Mouse (Mus musculus): ENCODE data around the gene Cacna2d3.

Cacna2d3 gene

GRCm38 (mm10) chr14:29062676-29063075, 659.0 kb downstream of the Cacna2d3 start:
- no peak for DNase-seq (ENCODE audit: low spot score)

GRCm38 (mm10) chr14:29061491-29061890, 660.2 kb downstream of the Cacna2d3 start:
- DNase-seq (ENCODE audit: low spot score) = no peak

- no peak for DNase-seq (ENCODE audit: low spot score)
Observed at GRCm38 (mm10) chr14:29060679-29061078, 661.0 kb downstream of the Cacna2d3 start.

DNA sequence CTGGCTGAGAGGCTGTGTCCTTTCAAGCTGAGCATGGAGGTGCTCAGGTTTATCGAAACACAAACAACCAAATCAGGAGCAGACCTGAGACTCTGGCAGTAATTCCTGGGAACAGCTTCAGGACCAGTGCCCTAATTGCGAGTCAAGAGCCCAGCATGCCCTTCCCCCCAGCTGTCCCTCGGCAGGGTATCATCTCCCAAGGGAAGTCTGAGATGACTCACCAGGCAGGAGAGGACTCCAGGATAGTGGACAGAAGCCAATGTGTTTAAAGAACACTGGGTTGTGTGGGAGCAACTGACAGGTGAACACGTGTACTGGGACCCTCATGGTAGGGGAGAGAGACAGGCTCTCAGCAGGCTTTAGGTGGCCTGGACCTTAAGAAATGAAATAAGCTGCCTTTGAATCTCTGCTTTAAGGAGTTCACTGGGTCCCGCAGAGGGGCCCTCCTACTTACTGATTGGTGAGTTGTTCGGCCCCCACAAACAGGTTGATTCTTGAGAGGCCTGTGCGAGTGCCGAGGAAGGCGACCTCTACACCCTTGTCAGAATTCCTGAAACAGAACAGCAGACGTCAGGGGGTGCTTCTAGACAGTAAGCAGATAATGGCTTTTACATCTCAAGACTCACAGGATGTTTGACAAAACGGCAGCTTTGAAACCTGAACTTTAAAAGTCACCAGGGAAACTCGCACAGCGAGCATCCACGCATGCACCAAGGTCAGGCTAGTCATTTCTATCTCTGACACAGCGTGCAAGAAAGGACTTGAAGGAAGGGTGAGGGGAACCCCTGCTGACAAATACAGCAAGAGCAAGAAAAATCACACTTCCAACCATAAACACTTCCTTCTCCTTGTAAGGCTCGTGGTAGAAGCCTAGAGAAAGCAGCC, 669.5 kb downstream of the Cacna2d3 start:
- no peak for DNase-seq (ENCODE audit: low spot score)

DNA sequence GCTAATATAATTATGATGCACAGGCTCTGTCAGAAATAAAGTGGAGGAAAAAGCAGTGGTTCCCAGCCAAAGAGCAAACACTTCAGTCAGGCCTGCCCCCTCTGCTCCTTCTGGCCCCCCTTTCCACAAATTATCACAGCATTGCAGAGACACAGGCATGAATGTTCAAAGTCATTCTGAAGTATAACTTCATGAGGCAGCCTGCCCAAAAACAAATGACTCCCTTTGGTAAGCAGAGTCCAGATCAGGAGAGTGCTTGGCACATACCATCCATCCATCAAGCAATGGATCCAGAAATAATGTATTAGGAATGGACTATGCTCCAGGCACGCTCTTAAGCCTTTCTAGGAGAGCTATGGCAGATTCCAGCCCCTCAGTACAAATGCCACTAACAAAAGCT, 679.3 kb downstream of the Cacna2d3 start:
- no peak for DNase-seq (ENCODE audit: low spot score)

- no peak for DNase-seq (ENCODE audit: low spot score)
Observed at GRCm38 (mm10) chr14:29041498-29041897, 680.2 kb downstream of the Cacna2d3 start.

DNA sequence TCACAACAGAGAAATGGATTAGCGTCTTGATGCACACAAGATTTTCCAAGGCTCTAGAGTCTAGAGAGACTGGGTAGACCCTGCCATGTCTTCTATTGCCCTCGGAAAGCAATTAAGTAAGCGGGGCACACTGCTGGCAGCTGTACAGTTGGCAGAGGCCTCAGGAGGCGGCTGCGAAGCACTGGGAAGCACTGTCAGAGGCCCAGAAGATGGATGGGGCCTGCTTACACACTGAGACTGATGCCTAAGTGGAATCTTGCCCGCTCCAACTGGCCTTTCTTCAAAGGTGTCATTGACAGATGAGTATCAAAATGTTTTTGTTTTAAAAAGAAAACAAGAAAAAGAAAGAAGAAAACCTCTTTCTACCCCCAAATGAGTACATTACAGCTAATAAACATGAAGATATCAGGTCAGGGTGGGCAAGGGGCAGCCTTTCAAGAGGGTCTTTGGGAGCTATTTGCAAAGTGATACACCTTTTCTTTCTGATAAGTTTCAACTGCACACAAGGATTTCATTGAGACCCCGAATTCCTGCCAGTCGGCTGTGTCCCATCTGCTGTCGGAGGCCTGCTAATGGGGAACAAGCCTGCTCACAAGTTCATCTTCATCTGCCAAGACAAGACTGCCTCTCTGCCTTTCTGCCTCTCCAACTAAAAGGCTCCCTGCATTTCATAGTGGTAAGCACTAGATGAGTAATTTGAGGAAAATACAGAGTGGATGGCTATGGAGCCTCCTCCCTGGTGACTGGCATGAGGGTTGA, 680.9 kb downstream of the Cacna2d3 start:
- DNase-seq (ENCODE audit: low spot score) = no peak

GRCm38 (mm10) chr14:29038246-29038645, 683.4 kb downstream of the Cacna2d3 start:
- DNase-seq (ENCODE audit: low spot score) = no peak

- DNase-seq (ENCODE audit: low spot score) = no peak
Observed at GRCm38 (mm10) chr14:29031858-29032395, 689.7 kb downstream of the Cacna2d3 start.

DNA sequence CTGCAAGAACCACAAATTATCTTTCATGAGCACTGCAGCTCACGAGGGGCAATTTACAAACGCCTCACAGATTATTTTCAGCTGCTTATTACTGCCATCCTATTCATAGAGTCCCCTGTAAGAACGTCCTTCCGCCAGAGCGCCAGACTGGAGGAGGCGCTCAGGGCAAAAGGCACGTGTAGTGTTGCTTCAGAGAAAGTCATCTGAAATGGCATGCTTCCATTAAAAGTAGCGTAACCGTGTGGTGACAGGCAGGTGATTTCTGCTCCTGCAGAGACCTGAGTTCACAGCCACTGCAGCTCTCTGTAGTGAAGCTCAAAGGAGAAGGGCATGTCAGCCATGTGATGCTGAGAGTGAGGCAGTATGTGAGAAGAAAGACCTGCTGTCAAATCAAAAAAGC, 691.1 kb downstream of the Cacna2d3 start:
- DNase-seq (ENCODE audit: low spot score) = no peak

DNA sequence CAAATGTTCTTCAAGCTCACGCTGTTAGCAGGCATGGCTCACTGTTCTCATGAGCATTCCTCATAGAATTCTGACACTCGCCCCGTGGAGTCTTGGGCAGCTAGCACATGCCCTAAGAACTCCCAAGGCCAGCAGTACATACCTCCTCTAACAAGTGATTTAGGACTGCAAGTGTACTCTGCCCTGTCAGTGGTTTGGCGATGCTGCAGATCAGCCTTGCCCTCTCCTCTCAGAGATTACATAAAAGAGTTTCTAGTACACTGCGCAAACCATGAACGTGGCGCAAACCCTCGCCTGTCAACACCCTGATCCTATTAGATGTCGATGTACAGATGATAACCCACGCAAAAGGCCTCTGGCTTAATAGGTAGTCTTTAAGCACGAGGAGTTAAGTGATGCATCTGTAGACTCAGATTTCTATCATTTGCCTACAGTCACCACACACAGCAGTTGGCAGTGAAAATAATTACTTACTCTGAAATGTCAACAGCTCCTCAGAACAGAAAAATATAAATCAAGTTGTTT, 691.7 kb downstream of the Cacna2d3 start:
- DNase-seq (ENCODE audit: low spot score) = no peak

DNA sequence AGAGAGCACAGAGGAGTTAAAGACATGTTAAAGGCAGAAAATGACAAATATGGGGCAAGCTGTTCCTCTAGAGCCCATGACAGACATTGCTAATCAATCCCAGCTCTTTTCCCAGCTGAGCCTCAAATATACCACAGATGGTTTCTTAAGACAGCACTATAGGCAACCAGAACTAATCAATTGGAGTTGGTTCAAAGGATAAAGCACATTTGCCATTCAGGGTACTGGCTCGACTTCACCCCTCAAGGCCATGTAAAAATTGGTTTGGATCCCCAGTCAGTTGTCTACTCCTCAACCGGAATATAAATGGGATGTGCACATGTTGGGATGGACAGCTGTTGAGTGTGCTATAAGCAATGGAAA, 692.6 kb downstream of the Cacna2d3 start:
- DNase-seq (ENCODE audit: low spot score) = no peak

GRCm38 (mm10) chr14:29028391-29029106, 693.1 kb downstream of the Cacna2d3 start:
- DNase-seq (ENCODE audit: low spot score) = no peak

DNA sequence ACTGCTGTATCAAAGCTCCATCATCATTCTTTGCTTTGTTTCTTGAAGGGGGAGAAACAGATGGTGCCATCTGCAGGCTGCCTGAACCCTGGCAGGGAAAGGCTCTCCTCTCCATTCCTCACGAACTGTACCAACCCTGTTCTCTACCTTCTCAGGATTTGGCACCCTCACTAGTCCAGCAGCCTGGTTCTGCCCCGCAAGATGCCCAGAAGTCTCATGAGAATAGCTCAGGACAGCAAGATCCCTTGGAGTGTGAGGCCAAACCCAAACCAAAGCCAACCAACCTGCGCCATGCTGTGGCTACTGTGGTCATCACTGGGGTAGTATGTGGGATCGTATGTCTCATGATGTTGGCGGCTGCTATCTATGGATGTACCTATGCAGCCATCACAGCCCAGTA, 694.4 kb downstream of the Cacna2d3 start:
- no peak for DNase-seq (ENCODE audit: low spot score)

DNA sequence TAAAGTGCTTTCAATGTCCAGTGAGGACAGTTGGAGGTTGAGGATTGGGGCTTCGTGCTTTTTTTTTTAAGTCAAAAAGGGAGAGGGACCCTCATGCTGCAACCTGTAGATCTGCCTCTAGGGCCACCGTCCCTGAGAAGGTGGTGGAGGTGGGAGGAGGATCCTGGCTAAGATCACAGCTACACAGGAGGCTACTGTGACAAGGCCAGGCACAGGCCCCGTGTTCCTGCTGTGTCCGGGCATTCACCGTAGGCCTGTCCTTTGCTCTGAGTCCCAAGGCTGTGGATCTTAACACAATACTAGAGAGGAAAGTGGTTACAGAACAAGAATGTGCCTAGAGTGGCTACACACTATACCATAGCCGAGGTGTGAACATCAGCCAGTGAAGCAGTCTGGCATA, 696.3 kb downstream of the Cacna2d3 start:
- no peak for DNase-seq (ENCODE audit: low spot score)

DNA sequence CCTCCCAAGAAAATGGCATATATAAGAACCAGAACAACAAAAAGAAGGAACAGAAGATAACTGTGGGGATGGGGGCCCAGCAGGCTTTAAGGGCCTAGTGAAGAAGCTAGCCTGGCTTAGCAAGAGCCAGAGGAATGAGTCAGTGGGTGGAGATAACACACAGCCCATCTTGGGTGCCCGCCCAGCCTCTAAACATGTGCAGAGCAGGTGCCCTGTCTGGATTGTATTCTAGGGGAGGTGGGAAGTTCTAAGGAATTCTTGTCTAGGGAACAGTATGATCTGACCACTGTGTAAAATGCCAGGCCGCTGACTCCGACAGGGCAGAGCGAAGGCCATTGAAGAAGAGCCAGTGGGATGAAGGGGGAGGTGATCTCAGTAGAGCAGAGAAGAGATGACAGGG, 698.4 kb downstream of the Cacna2d3 start:
- no peak for DNase-seq (ENCODE audit: low spot score)

DNA sequence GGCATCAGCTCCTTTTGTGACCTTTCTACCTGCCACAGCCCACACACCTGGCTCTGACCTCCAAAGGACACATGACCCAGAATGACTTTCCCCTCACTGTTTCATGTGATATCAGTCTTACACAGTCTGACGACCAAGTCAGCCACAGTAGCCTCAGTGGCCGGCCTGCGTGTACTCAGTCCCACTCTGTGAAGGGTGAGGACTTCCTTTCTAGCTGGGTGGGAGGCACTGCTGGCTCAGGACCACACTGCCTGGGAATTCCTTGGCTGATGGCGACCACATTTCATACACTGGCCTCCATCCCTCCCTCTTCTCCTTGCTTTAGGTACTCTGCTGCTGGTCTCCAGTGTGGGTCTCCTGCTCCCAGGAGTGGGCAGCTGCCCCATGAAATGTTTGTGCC, 700.4 kb downstream of the Cacna2d3 start:
- DNase-seq (ENCODE audit: low spot score) = no peak

GRCm38 (mm10) chr14:29018316-29019000, 703.2 kb downstream of the Cacna2d3 start:
- no peak for DNase-seq (ENCODE audit: low spot score)

GRCm38 (mm10) chr14:29017883-29018282, 703.8 kb downstream of the Cacna2d3 start, which contains the start of gene Lrtm1:
TSS of gene Lrtm1 (plus strand) at chr14:29018208.
- DNase-seq (ENCODE audit: low spot score) = no peak

DNA sequence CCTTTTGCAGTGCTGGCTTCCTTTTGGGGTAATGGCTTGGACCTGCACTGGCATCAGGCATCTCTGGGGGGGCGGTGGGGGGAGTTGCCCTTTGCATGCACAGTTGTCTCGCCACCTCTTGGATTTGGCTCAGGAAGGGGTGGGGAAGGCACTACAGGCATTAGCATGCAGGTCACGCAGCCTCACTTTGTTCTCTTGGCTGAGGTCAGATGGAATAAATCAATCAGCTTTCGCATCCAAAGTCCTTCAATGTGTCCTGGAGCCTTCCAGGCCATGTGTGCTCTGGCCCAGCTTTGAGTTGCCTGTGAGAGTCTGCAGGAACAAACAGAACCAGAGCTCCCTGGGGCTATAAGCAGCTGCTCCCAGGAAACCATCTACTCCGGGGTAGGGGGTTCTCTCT, 705.8 kb downstream of the Cacna2d3 start:
- no peak for DNase-seq (ENCODE audit: low spot score)

DNA sequence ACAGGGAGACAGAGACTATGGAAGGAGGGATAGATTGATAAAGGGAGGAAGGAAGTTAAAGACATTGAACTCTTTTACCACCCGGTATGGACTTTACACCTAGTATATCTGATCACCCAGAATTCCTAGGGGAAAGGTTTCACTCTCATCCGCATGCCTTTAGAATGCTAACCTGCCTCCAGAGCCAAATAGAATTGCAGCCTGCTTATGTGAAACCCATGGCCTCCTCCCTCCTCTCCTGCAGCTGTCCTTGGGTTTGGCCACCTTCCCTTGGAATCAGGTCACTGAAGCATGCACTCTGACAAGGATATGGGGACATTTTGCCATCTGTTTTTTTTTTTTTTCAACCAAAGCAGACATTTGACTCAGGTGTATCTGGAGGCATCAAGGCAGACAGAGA, 707.0 kb downstream of the Cacna2d3 start:
- DNase-seq (ENCODE audit: low spot score) = no peak

DNA sequence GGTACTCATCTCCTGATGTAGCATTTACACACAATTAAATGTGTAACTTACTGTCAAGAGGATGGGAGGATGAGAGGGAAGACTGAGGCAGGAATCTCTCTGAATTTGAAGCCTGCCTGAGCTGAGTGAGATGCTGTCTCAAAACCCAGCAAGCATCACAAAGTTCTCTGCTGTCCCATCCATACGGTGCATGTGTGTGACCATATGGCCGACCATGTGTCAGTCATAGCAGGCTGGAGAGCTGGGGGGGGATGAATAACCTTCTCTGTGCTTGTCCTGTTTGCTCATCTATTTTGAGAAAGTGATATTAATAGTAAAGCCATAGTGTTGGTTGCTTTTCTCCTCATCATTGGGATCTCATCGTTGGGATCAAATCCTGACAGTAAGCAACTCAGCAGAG, 708.5 kb downstream of the Cacna2d3 start:
- no peak for DNase-seq (ENCODE audit: low spot score)
